Mouse (Mus musculus): ENCODE data around the gene Tmem131l.

Gene Tmem131l

DNA sequence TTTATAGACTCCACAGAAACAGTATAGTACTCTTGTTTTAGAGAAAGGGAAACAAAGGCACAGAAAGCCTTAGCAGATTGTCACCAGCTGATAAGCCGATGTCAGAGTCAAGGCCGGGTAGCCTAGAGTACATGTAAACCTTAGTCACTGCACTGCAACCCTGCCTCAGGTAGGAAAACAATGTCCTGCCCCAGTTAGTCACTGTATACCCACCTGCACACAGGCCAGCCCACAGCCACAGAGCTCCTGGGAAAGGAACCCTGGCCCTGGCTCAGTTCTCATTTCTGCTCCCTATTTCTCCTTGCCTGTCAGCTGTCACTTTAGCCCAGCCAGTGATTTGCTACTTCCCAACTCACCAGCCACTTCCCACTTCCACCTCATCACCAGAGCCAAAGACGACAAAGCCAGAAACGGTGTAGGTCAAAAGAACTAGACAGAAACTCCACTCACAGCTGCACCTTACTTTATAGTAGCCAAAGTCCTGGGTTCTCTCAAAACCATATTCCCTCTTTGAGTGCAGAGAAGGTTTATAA lies 24.4 kb downstream of the Tmem131l start:
- in situ Hi-C loops (cut with MboI, MseI), result no loop called here

DNA sequence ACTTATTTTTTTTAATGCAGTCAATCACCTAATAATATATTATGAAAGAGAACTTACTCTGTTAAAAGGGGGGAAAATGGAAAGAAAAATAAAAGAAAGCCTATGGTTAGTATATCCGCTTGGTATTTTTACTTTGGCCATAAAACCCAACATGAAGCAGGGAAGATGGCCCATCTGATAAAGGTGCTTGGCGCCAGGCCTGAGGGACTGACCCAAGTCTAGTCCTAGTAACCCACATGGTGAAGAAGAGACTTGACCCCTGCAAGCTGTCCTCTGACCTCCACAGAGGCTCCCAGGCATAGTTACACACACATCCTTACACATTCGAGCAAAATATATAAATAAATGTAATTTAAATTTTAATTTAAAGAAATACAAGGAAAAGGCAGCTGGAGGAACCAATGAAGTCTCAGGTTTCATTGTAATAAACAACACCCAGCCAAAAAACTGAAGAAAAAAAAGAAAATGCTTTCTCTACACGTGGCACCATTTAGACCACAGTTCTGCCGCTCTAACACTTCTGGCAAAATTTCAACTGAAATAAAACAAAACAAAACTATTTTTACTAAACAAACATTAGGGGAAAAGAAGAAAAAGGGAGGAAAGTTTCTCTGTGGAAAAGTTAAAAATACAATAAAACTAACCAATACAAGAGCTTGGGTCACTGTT lies 28.8 kb downstream of the Tmem131l start:
- in situ Hi-C loops (cut with MboI, MseI), result no loop called here

DNA sequence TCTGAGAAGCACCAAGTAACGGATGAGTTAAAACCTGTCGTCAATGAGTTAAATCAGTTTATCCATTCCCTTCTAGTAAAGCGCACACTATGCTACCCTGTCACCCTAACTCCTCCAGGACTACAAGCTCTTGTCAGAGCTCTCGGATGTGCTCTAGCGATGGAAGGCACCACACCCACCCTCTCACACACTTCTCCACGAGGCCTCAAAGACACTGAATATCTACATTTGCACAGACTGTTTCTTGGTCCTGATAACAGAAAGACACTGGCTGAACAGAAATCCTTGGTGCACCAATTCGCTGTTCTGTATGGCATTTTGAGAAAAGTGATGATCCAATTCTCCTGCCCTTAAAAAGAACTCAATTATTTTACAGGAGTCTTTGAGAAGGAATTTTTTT lies 34.0 kb downstream of the Tmem131l start:
- in situ Hi-C loops (cut with MboI, MseI), result no loop called here

DNA sequence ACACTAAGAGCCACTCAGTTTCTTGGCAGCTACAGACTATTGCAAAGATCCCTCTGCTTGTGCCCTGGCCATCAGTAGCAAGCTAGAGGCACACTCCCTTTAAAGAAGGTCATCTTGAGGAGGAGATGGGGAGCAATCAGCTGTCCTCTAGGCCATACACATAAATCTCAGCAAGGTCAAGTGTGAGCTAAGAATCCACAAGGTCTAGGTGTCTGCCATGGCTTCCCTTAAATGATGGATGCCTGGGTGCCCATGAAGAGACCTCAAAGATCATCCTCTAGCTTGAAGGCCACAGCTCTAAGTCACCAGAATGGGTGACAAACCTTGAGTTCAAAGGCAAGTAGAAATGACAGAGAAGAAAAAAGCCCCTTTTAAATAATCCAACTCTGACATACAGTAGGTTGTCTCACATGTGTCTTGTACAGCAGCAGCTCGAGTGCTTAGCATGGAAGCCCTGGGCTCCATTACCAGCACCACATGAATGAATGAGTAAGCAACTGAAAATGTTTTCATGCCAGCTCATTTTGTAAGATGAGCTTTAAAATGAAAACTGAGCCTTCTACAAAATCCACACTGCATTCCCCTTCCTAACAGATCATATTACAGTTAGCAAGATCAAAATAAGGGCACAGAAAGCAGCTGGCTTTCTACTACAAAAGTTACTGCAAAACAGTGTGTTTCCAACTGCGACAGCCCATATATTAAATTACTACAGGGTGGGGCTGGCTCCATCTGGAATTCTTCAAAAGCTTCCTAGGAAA lies 35.5 kb downstream of the Tmem131l start:
- in situ Hi-C loops (cut with MboI, MseI), result no loop called here

DNA sequence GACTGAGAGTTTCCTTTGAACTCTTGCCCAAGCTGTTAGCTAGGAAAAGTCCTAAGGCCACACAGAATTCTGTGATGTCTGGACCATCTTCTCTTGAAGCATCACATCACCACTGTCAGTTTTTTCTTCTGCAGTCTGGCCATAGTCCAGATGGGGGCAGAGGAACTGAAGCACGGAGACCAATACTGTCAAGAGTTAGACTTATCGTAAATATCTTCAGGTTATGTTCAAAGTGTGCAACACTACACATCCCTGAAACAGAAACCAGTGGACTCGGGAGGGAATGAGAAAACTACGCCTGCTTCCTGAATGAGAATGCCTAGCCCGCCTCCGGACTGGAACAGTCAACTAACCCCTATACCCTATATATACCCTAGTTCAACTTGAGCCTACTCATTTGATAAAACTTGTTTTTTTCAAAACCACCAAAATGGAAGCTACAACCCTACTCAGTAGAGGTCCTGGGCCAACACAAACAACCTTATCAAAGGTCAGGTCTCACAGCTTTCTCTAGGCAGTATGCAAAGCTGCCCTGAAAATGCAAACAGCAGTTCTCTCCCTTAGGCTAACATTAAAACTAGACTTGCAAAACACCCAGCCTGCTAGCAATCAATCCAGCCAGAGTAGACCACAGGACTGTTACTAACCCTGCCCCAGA lies 37.4 kb downstream of the Tmem131l start:
- in situ Hi-C loops (cut with MboI, MseI), result no loop called here

DNA sequence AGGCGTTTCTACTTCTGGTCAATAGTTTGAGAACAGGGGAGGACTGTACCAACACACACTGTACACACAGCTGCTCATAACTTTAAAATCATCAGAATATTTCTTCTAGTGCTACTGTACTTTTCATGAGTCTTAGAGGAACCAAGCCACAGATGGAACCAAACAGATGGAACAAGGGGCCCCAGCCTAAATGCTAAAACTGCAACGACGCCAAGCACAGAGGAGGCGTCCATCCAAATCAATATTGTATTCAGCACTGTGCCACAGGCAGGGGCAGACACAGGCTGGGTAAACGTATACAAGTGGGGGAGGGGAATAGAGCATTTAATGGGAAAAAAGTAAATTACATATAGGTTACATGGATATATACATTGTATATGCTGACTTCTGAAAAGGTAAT lies 42.4 kb downstream of the Tmem131l start:
- in situ Hi-C loops (cut with MboI, MseI), result no loop called here

DNA sequence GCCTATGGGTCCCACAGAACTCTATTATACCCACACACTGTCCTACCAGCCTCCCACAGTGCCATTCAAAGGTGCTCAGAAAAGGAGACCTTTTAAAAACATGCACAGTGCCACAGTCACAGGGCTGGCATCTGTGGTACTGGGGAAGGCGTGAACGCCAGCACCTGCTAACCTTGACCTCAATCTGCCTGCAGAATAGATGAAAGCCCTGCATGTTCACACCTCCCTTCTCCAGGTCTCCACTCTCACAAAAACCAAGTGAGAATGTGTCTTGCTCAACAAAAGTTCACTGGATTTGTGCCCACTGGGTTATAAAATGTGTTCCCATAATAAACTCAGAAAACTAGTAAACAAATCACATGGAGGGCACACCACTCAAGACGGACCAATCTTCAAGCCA lies 42.9 kb downstream of the Tmem131l start:
- in situ Hi-C loops (cut with MboI, MseI), result no loop called here

DNA sequence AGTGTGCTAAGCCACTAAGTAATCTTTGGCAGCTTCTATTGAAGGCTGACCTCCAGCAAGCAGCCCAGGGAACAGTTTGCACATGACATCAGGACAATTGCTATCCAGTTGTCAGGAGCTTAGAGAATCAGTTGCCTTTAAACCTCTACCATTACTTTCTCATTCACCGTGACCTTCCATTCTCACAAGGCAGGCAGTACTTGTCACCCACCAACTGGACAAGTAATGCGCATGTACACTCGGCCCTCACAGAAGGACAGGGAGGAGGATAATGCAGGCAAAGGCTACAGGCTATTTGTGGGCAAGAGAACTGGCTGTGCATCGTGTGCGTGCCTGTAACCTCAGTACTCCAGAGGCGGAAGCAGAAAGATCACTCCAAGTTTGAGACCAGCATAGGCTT lies 43.9 kb downstream of the Tmem131l start:
- in situ Hi-C loops (cut with MboI, MseI), result no loop called here

DNA sequence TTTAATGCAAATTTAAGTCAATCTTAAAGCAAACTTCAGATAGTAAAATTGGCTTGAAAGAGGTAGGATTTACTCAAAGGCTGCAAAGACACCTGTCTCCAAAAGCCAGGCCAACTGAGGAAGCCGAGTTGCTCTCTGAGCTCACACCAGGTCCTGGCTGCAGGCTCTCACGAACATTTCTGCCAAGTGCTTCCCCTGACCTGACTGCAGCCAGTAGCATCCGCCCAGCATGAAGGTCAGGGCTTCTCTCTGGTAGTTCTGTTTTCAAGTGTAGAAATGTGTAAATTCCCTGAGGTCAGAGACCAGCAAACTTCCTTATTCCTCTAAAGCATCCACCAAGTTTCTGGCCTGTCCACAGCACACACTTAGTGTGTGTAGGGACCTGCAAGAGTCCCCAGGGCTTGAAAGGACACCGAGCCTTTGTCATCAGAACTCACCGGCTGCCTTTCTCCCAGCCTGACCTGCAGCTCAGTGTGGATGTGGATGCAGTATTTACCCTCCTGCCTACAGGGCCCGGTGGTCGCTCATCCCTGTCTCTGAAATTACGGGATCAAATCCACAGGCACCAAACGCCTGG lies 44.6 kb downstream of the Tmem131l start:
- in situ Hi-C loops (cut with MboI, MseI), result no loop called here

DNA sequence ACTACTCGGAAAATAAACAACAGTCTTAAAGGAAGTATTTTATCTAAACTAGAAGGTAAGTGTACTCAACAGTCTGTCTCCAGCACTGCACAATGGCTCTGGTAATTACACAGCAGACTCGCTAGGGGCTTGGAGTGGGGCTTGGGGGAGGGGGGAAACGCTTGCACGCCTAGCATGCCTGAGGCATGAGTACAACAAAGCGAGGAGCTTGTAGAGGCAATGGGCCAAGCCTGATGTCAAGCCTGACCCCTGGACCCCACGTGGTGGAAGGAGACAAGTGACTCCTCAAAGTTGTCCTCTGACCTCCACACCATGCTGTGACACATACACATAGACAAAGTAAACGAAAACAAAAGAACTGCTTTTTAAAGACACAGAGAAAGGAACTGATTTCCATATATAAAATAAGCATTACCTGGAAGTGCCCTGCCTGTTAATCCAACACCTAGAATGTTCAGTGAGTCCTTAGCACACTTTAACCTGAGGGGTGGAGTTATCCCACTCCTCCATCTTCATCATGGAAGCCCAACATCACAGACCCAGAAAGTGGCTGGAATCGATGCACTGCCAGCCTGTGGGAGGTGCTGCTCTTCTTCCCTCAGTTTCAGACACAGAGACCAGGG lies 45.6 kb downstream of the Tmem131l start:
- in situ Hi-C loops (cut with MboI, MseI), result no loop called here

DNA sequence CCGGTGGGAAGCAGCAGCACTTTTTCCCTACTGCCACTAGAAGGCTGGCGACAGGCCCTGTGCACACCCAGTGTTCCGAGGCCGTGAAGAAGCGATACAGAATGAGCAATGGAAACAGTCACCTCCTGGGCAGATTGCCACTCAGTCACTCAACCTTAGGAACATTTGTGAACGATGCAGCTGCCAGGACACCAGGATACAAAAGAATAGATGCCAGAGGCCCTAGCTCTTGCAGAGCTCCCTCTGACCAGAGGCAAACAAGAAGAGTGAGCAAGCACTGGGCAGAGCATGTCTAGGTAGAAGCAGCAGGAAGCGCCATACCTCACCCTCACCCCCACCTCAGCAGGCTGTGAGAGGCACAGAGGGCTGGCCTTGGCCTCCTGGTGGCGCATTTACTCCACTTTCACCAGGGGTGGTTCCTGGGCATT lies 46.9 kb downstream of the Tmem131l start:
- in situ Hi-C loops (cut with MboI, MseI), result no loop called here

DNA sequence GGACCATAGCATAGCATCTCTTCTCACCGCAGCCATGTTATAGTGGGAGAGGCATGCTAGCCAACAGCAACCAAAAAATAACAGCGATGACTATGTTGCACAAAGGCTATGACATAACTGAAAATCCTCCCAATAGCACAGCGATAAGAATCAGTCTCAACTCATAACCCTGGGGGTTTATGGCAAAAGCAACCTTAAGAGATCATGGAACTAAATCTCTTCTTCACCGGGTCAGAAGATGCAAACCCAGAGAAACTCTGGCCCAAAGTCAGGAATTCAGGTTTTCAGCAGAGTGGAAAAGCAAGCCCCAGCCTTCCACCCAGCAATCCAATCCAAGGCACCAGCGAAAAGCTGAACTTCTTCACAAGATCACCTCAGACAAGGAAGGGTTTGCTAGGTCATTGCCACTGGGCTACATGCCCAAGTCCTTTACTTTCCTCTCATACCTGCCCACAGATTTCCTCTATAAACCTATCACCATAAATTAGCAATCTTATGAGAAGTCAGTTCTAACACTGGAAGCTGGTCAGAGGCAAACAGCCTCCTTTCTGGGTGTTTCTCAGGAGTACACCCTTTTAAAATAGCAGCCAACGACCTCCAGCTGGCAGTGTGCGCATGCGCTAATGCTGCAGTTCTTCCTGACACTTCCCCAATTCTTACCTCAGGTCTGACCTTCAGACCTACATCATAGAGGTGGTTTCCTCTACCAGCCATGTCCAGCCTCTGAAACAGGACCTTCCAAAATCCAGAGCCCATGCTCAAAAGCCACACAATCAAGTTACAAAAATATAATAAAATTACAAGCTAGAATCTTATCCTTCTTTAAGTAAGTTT lies 48.1 kb downstream of the Tmem131l start:
- in situ Hi-C loops (cut with MboI, MseI), result no loop called here

DNA sequence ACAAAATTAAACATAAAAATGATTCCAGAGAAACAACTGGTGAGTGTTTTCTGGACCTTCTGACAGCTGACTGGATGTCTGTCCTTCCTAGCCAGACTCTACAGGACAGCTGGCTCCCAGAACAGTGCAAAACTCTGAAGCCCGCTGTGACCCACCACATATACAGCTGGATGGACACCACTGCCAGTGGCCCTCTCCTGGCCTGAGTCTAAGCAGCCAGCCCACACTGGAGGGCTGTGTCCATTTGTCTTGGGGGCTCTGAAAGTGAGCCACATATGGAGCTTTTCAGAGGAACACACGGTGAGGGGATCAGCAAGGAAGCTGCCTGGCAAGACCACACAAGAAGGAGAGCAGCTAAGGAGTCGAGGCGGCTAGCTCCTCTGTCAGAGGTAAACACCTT lies 51.8 kb downstream of the Tmem131l start:
- in situ Hi-C loops (cut with MboI, MseI), result no loop called here

DNA sequence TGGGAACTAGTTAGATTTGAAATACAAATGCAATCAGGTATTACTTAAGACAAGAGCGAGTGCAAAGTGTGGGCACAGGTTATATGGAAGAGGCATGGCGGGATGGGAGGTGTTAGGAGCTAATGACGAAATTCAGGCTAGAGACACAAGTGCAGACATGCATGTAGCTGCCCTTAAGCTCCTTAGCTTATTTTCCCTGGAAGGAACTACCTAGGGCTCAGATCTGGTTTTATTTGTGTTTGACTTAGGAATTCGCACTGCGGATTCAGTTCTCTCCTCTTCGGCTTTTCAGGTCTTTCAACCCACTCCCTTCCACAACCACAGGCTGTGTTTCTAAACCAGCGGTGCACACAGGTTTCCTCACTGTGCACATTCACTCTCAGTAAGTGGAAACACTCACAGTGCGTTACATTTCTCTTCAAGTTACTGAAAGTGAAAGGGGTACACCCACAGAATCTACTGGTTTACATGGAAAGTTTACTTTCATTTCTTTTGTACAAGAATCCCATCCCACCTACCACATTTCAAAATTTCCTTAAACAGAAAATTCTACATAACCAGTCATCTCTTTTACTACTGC lies 52.4 kb downstream of the Tmem131l start:
- in situ Hi-C loops (cut with MboI, MseI), result no loop called here

DNA sequence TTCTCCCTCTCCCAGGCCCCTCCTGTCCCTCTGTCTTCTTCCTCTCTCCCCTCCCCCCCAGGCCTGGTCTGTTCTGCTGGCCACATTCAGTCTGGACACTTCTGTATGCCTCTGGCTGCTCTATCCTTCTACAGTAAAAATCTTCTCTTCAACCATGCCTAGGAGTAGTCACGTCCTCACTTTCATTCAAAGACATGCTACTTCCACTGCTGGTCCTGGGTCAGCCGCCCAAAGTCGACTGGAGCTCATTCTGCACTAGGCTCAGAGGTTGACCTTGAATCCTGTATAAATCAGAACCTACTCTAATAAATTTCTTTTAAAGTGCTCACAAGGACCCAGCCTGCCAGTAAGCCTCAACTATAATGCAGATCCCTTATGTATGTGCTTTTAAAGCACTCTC lies 53.2 kb downstream of the Tmem131l start:
- in situ Hi-C loops (cut with MboI, MseI), result no loop called here

DNA sequence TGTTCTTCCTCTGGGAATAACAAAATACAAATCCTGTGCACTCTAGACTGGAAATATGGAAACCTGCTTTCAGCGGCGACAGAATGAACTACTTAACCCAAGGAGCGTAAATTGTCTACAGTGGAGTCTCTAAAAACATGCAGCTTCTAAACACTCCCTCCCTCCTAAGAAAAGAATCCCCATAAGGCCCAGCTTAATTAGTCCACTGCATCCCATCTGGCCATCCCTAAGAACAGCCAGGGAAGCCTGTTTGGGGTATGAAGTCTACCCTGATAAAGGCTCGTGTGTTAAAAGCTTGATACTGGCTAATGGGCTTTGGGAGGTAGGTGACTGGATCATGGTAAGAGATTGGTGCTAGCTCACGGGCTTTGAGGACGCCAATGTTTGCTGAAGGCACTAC lies 54.5 kb downstream of the Tmem131l start:
- in situ Hi-C loops (cut with MboI, MseI), result no loop called here

DNA sequence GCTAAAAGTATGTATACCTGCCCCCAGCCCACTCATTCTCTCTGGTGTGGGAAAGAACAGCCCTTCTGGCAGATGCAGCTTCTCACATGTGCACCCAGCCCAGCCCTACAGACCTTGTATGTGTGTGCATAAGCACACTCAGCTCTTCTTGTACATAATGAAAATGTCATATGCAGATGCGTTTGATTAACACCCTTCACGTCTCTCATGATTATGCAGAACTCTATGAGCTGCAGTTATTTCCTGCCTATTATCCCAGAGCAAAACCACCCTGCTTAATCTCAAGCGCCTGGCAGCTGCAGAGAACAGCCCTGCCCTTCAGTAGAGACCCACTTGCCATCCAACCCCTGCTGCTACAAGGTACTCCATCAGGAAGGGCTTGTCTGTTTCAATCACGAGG lies 55.6 kb downstream of the Tmem131l start:
- in situ Hi-C loops (cut with MboI, MseI), result no loop called here

DNA sequence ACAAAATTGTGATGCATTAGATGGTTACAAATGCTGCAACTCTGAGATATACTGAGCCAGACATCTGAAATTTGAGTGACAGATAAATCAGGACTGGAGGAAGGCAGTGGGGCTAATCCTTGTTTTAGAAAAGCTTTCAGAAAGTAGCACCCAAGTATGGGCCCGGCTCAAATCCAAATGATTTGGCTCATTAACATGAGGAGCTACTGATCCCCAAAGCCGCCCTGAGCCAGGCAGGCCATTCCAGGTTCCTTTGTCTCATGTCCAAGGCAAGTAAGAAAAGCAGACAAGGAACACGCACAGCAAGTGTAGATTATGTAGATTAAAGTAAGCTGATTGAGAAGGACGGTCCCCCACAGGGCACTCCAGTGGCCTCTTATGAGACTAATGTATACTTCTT lies 57.2 kb downstream of the Tmem131l start:
- in situ Hi-C loops (cut with MboI, MseI), result no loop called here

DNA sequence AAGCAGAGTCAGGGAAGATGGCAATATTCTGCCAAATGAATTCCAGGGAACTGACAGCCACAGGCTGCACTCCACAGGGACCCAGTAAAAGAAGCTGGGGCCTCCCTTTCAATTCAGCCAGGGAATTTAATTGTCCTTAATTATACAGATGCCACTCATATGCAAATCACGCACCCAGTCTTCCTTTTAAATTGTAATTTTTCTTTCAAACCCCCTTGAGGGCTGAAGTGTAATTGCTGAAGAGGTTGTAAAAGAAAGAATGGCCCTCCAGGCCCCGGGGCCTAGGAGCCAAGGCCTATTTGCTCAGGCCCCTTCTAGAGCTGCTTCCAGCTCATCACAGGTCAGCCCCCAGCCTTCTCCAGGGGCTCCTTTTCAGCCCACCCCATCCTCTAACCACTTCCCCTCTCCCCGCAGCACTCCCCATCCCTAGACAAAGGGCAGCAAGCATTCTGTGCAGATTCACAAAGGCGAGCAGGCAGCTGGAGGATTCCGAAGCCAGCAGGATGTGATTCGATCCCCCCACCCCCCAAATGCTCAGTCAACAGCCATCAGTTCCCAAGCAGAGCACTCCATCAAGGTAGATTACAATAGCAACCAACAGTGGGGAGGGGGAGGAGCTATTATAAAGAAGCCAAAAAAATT lies 59.6 kb downstream of the Tmem131l start:
- in situ Hi-C loops (cut with MboI, MseI), result no loop called here
